Mouse (Mus musculus) cerebellum, adult 2 months (tissue): ENCODE results near the gene Gm21976.

Experiments used
- CTCF ChIP-seq: fragments of 200-500 bp; IDR thresholded peaks from 2 replicates; pipeline ENCODE4 v1.5.1; 2011; ENCODE audit warnings: low read depth, mild to moderate bottlenecking, control low read depth, low read length, moderate library complexity, borderline replicate concordance; ENCODE audit not compliant: insufficient read depth
- POLR2A ChIP-seq: fragments of 200-500 bp; IDR thresholded peaks from 2 replicates; pipeline ENCODE4 v1.6.1; 2011; ENCODE audit warnings: low read length, control low read depth, borderline replicate concordance; ENCODE audit not compliant: insufficient read depth

GRCm38 (mm10) chr13:98356176-98356972 lies 76.7 kb downstream of the Gm21976 start:
- TF ChIP-seq CTCF: no peak
- no peak for TF ChIP-seq POLR2A
